Mouse (Mus musculus): Measurements from ENCODE around the gene Gm14408. TPM values are rescaled to one million over a fixed set of nuclear protein-coding genes. Genes with fewer than 3 reads are reported as not detected.
"Not testable (repeated sequence)": the region's sequence is repeated elsewhere in the genome, so short reads cannot be mapped to it uniquely, and the experiment has no call there.

Gene Gm14408
- total RNA-seq (2014; rRNA removed) (not detected in 2 replicates), polyA plus RNA-seq (2015; fragmentation: Nextera tagmentation; extraction: Ambion mirVana) (not detected in 2 replicates)

- not testable (repeated sequence) for H3K9me3 ChIP-seq (ENCODE audit: low read length); H3K36me3 ChIP-seq (ENCODE audit: insufficient read depth, low read length); H3K4me2 ChIP-seq (ENCODE audit: low read depth, low read length, poor library complexity, severe bottlenecking); ATAC-seq (ENCODE audit: low FRiP score); H3K4me3 ChIP-seq (ENCODE audit: low read depth, low read length); H3K27ac ChIP-seq (ENCODE audit: low read depth, low read length); DNase-seq (ENCODE audit: low spot score); H3K9ac ChIP-seq (replicated peaks; ENCODE audit: low read length, poor library complexity, severe bottlenecking); H3K27me3 ChIP-seq (ENCODE audit: insufficient read depth, low read length); H3K4me1 ChIP-seq (ENCODE audit: insufficient read depth, low read length)
- WGBS = 87% methylated on average over 1 of the region's 3 CpGs
Observed at GRCm38 (mm10) chr2:176830840-176831239, at the start of gene Gm14408. Gene Gm14408 (plus strand): TSS chr2:176831140.

GRCm38 (mm10) chr2:176798312-176798711 lies 32.6 kb upstream of the Gm14408 start, which contains the start of gene Gm14295:
Gene Gm14295 (plus strand): TSS chr2:176798612.
- Histone ChIP-seq H3K4me2 (ENCODE audit: low read depth, low read length, poor library complexity, severe bottlenecking) (peak within 1 kb of the TSS; percentile 22; the same call in 1 of the 2 replicates), H3K4me3 (ENCODE audit: low read depth, low read length) (peak within 1 kb of the TSS; percentile 29)
- H3K27me3 ChIP-seq (ENCODE audit: insufficient read depth, low read length); DNase-seq (ENCODE audit: low spot score); H3K4me1 ChIP-seq (ENCODE audit: insufficient read depth, low read length); ATAC-seq (ENCODE audit: low FRiP score); H3K36me3 ChIP-seq (ENCODE audit: insufficient read depth, low read length); H3K9ac ChIP-seq (replicated peaks; ENCODE audit: low read length, poor library complexity, severe bottlenecking); H3K27ac ChIP-seq (ENCODE audit: low read depth, low read length); H3K9me3 ChIP-seq (ENCODE audit: low read length): not testable (repeated sequence)
- no CpG with 5 or more reads among the region's 6 CpGs for WGBS

GRCm38 (mm10) chr2:176798785-176799184 lies 32.2 kb upstream of the Gm14408 start:
- Histone ChIP-seq H3K4me2 (ENCODE audit: low read depth, low read length, poor library complexity, severe bottlenecking) (peak overlapping the region; percentile 22; the same call in 1 of the 2 replicates), H3K4me3 (ENCODE audit: low read depth, low read length) (peak overlapping the region; percentile 29)
- not testable (repeated sequence) for H3K4me1 ChIP-seq (ENCODE audit: insufficient read depth, low read length); DNase-seq (ENCODE audit: low spot score); H3K36me3 ChIP-seq (ENCODE audit: insufficient read depth, low read length); ATAC-seq (ENCODE audit: low FRiP score); H3K9me3 ChIP-seq (ENCODE audit: low read length); H3K27ac ChIP-seq (ENCODE audit: low read depth, low read length); H3K9ac ChIP-seq (replicated peaks; ENCODE audit: low read length, poor library complexity, severe bottlenecking); H3K27me3 ChIP-seq (ENCODE audit: insufficient read depth, low read length)
- WGBS = 34% methylated on average over 9 of the region's 15 CpGs

Other genes starting within 250 kb of the Gm14408 start
- gene Gm14308, start 194.8 kb upstream of the Gm14408 start, total RNA-seq (2014; rRNA removed) = 8.2 and 14.9 TPM in 2 replicates
- 18.4 and 21.1 TPM in 2 replicates for gene Gm14308, start 194.8 kb upstream of the Gm14408 start, polyA plus RNA-seq (2015; fragmentation: Nextera tagmentation; extraction: Ambion mirVana)
- 7.5 and 11.6 TPM in 2 replicates for gene Zfp973, start 160.6 kb upstream of the Gm14408 start, total RNA-seq (2014; rRNA removed)
- gene Zfp973, start 160.6 kb upstream of the Gm14408 start, polyA plus RNA-seq (2015; fragmentation: Nextera tagmentation; extraction: Ambion mirVana) = 9.4 and 11.2 TPM in 2 replicates
- 30.3 and 39.6 TPM in 2 replicates for gene Gm14305, start 122.8 kb upstream of the Gm14408 start, total RNA-seq (2014; rRNA removed)
- gene Gm14305, start 122.8 kb upstream of the Gm14408 start, polyA plus RNA-seq (2015; fragmentation: Nextera tagmentation; extraction: Ambion mirVana) = 43.0 and 43.4 TPM in 2 replicates
- gene Gm14295, start 32.5 kb upstream of the Gm14408 start, total RNA-seq (2014; rRNA removed) = 9.3 and 11.5 TPM in 2 replicates
- gene Gm14295, start 32.5 kb upstream of the Gm14408 start, polyA plus RNA-seq (2015; fragmentation: Nextera tagmentation; extraction: Ambion mirVana) = 11.2 and 16.6 TPM in 2 replicates
- 8.6 and 13.3 TPM in 2 replicates for gene Gm14296, start 96.7 kb downstream of the Gm14408 start, total RNA-seq (2014; rRNA removed)
- 4.8 and 11.1 TPM in 2 replicates for gene Gm14296, start 96.7 kb downstream of the Gm14408 start, polyA plus RNA-seq (2015; fragmentation: Nextera tagmentation; extraction: Ambion mirVana)
- gene Gm14419, start 169.8 kb downstream of the Gm14408 start, total RNA-seq (2014; rRNA removed) = 0.49 and 3.4 TPM in 2 replicates
- 11.3 and 13.7 TPM in 2 replicates for gene Gm14419, start 169.8 kb downstream of the Gm14408 start, polyA plus RNA-seq (2015; fragmentation: Nextera tagmentation; extraction: Ambion mirVana)
- 0.19 TPM in 1 of 2 replicates, not detected in the other for gene Gm14401, start 243.2 kb downstream of the Gm14408 start, total RNA-seq (2014; rRNA removed)
- gene Gm14401, start 243.2 kb downstream of the Gm14408 start, polyA plus RNA-seq (2015; fragmentation: Nextera tagmentation; extraction: Ambion mirVana) = not detected in 2 replicates